Mouse (Mus musculus) heart, embryonic 11.5 days (tissue): ENCODE data around the gene Cd4. TPM values are rescaled to one million over a fixed set of nuclear protein-coding genes. Genes with fewer than 3 reads are reported as not detected.

Experiments used
- ATAC-seq: fragments of 200-750 bp; cut with Nextera tagmentation; replicated peaks from 2 replicates; pipeline ENCODE4 v1.8.0; 2017; ENCODE audit warnings: moderate library complexity; ENCODE audit not compliant: insufficient number of reproducible peaks, low FRiP score, low TSS enrichment
- H3K27ac ChIP-seq: fragments of 300-500 bp; sonication (generic); 2 replicates; pipeline ENCODE4 v1.5.1; 2014; ENCODE audit warnings: mild to moderate bottlenecking, low read depth, low read length
- H3K27me3 ChIP-seq: fragments of 300-500 bp; sonication (generic); 2 replicates; pipeline ENCODE4 v1.6.1; 2014; ENCODE audit warnings: mild to moderate bottlenecking, low read length, mixed read lengths; ENCODE audit not compliant: control insufficient read depth, insufficient read depth
- H3K36me3 ChIP-seq: fragments of 300-500 bp; sonication (generic); 2 replicates; pipeline ENCODE4 v1.6.1; 2014; ENCODE audit warnings: mild to moderate bottlenecking, low read length, moderate library complexity, mixed read lengths; ENCODE audit not compliant: control insufficient read depth, insufficient read depth
- H3K4me1 ChIP-seq: fragments of 300-500 bp; sonication (generic); 2 replicates; pipeline ENCODE4 v1.6.1; 2014; ENCODE audit warnings: low read length; ENCODE audit not compliant: control insufficient read depth, insufficient read depth
- H3K4me2 ChIP-seq: fragments of 300-500 bp; sonication (generic); 2 replicates; pipeline ENCODE4 v1.6.1; 2014; ENCODE audit warnings: mild to moderate bottlenecking, moderate library complexity
- H3K4me3 ChIP-seq: fragments of 300-500 bp; sonication (generic); 2 replicates; pipeline ENCODE4 v1.5.1; 2014; ENCODE audit warnings: low read depth, low read length
- H3K9ac ChIP-seq: fragments of 300-500 bp; sonication (generic); 2 replicates; pipeline ENCODE4 v1.6.1; 2014; ENCODE audit warnings: mild to moderate bottlenecking, low read depth, low read length, moderate library complexity
- H3K9me3 ChIP-seq: fragments of 300-500 bp; sonication (generic); replicated peaks from 2 replicates; pipeline ENCODE4 v1.6.1; 2016; ENCODE audit warnings: low read length; ENCODE audit not compliant: control insufficient read depth
- WGBS: fragments of 180-500 bp; shearing (Covaris S2); extraction: QIAGEN DNeasy Blood & Tissue Kit; methylation state at CpG from one replicate; pipeline ENCODE4 v1.1.7; 2014; ENCODE audit not compliant: insufficient replicate concordance; 5-methylcytosine and 5-hydroxymethylcytosine counted together
- polyA plus RNA-seq: library from polyadenylated mRNA; unstranded; fragments of >200 nt; fragmentation: Nextera tagmentation; extraction: Ambion mirVana; gene quantifications from 2 replicates; pipeline ENCODE4 v1.2.1, GENCODE M21; 2014

Gene Cd4
- polyA plus RNA-seq, 1 experiment from 2014 or later: not detected

DNA sequence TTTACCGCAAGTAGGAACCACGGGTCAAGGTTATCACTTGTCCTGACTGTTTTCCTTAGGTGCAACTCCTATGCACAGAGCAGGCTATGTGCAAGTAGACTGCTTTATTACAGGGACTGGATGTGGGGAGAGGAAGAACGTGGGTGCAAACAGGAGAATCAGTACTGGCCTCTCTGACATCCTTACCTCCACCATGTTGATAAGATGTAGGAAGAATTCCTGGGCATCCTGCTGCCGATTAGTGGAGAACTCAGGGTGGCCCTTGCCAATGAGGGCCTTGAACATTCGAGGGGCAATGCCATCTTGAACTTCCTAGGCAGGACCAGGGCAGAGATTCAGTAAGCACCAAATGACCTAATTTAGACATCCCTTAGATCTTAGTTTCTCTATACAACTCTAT lies 67.1 kb downstream of the Cd4 start:
- no peak overlapping the region for H3K9ac ChIP-seq
- no peaks in the 10 kb centered on the region for H3K27me3 ChIP-seq
- no peaks in the 10 kb centered on the region for H3K4me1 ChIP-seq
- no peak overlapping the region for H3K4me3 ChIP-seq
- no peaks in the 10 kb centered on the region for H3K9me3 ChIP-seq
- no peak for ATAC-seq
- H3K27ac ChIP-seq: no peak overlapping the region
- no peak overlapping the region for H3K4me2 ChIP-seq
- 90% methylated on average over 5 of the region's 5 CpGs for WGBS
- peaks cover 67% of the 10 kb centered on the region for H3K36me3 ChIP-seq

- Histone ChIP-seq H3K9ac (no peak overlapping the region), H3K27me3 (no peaks in the 10 kb centered on the region), H3K4me2 (no peak overlapping the region), H3K9me3 (no peaks in the 10 kb centered on the region), H3K4me1 (peaks cover 8% of the 10 kb centered on the region), H3K27ac (no peak overlapping the region), H3K36me3 (peaks cover 53% of the 10 kb centered on the region), H3K4me3 (no peak overlapping the region)
- 87% methylated on average over 8 of the region's 8 CpGs for WGBS
- ATAC-seq: no peak
Observed at GRCm38 (mm10) chr6:124817971-124818370, 70.0 kb downstream of the Cd4 start.

GRCm38 (mm10) chr6:124817563-124817962 lies 70.5 kb downstream of the Cd4 start:
- H3K4me2 ChIP-seq: no peak overlapping the region
- H3K36me3 ChIP-seq: peaks cover 53% of the 10 kb centered on the region
- no peaks in the 10 kb centered on the region for H3K27me3 ChIP-seq
- no peak overlapping the region for H3K4me3 ChIP-seq
- no peaks in the 10 kb centered on the region for H3K9me3 ChIP-seq
- no peak for ATAC-seq
- H3K4me1 ChIP-seq: peaks cover 12% of the 10 kb centered on the region
- H3K9ac ChIP-seq: no peak overlapping the region
- 95% methylated on average over 8 of the region's 8 CpGs for WGBS
- no peak overlapping the region for H3K27ac ChIP-seq

- no peak overlapping the region for H3K9ac ChIP-seq
- no peak overlapping the region for H3K4me2 ChIP-seq
- H3K4me1 ChIP-seq: peaks cover 17% of the 10 kb centered on the region
- H3K36me3 ChIP-seq: peaks cover 54% of the 10 kb centered on the region
- 95% methylated on average over 11 of the region's 11 CpGs for WGBS
- no peak for ATAC-seq
- H3K27me3 ChIP-seq: no peaks in the 10 kb centered on the region
- no peak overlapping the region for H3K27ac ChIP-seq
- H3K4me3 ChIP-seq: no peak overlapping the region
- no peaks in the 10 kb centered on the region for H3K9me3 ChIP-seq
Observed at GRCm38 (mm10) chr6:124817125-124817524, 70.9 kb downstream of the Cd4 start.

DNA sequence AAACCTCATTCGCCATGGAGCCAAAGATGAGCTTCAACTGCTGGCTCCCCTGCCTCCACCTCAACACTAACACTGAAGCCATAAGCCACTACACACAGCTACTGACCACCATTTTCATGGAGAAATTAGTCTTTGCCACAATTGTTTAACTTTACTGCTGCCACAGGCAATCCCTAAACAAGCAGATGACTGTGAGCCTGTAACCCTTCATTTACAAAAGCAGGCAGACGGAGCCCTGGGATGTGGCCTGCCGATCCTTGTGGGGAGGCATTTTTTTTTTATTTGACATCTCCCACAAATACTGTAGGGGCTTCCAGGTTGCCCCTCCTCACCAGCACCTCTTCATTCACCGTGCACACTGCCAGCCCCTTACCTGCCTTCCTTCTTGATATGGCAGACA lies 71.4 kb downstream of the Cd4 start:
- no peak overlapping the region for H3K27ac ChIP-seq
- H3K27me3 ChIP-seq: no peaks in the 10 kb centered on the region
- peaks cover 51% of the 10 kb centered on the region for H3K36me3 ChIP-seq
- H3K9ac ChIP-seq: no peak overlapping the region
- H3K4me3 ChIP-seq: no peak overlapping the region
- 92% methylated on average over 4 of the region's 4 CpGs for WGBS
- no peaks in the 10 kb centered on the region for H3K9me3 ChIP-seq
- peaks cover 19% of the 10 kb centered on the region for H3K4me1 ChIP-seq
- no peak for ATAC-seq
- no peak overlapping the region for H3K4me2 ChIP-seq

GRCm38 (mm10) chr6:124814858-124815774 lies 72.9 kb downstream of the Cd4 start:
- Histone ChIP-seq H3K4me3 (no peak overlapping the region), H3K36me3 (peaks cover 45% of the 10 kb centered on the region), H3K27me3 (no peaks in the 10 kb centered on the region), H3K4me1 (peaks cover 22% of the 10 kb centered on the region), H3K9ac (0 out of 2 replicates have a peak overlapping the region, but pooled peaks have one; percentile 3), H3K9me3 (no peaks in the 10 kb centered on the region), H3K4me2 (no peak overlapping the region), H3K27ac (no peak overlapping the region)
- ATAC-seq: no peak
- WGBS: 79% methylated on average over 9 of the region's 9 CpGs

Other genes with a start within 250 kb of the Cd4 start
- gene Lpcat3, start 225.2 kb downstream of the Cd4 start, polyA plus RNA-seq: 35.5 and 41.1 TPM in 2 replicates
- gene Emg1, start 176.0 kb downstream of the Cd4 start, polyA plus RNA-seq: 139 and 148 TPM in 2 replicates
- gene Phb2, start 175.9 kb downstream of the Cd4 start, polyA plus RNA-seq: 335 and 336 TPM in 2 replicates
- gene Ptpn6, start 149.5 kb downstream of the Cd4 start, polyA plus RNA-seq: 4.8 and 6.9 TPM in 2 replicates
- 352 and 380 TPM in 2 replicates for gene Grcc10, start 146.8 kb downstream of the Cd4 start, polyA plus RNA-seq
- gene Gm45234, start 132.2 kb downstream of the Cd4 start, polyA plus RNA-seq: not detected in 2 replicates
- 7.4 and 9.5 TPM in 2 replicates for gene Atn1, start 131.7 kb downstream of the Cd4 start, polyA plus RNA-seq
- gene Eno2, start 118.5 kb downstream of the Cd4 start, polyA plus RNA-seq: 5.3 TPM in 2 replicates
- gene Lrrc23, start 108.5 kb downstream of the Cd4 start, polyA plus RNA-seq: not detected in 2 replicates
- 4.5 and 6.6 TPM in 2 replicates for gene Spsb2, start 79.6 kb downstream of the Cd4 start, polyA plus RNA-seq
- gene Tpi1, start 73.9 kb downstream of the Cd4 start, polyA plus RNA-seq: 1,419 and 1,543 TPM in 2 replicates
- gene Usp5, start 58.7 kb downstream of the Cd4 start, polyA plus RNA-seq: 87.3 and 98.3 TPM in 2 replicates
- gene Cdca3, start 58.7 kb downstream of the Cd4 start, polyA plus RNA-seq: 137 and 153 TPM in 2 replicates
- 5.4 and 6.6 TPM in 2 replicates for gene Gnb3, start 47.9 kb downstream of the Cd4 start, polyA plus RNA-seq
- gene P3h3, start 30.5 kb downstream of the Cd4 start, polyA plus RNA-seq: 13.8 and 15.8 TPM in 2 replicates
- 0.69 and 0.80 TPM in 2 replicates for gene Gpr162, start 24.2 kb downstream of the Cd4 start, polyA plus RNA-seq
- 1.1 and 1.3 TPM in 2 replicates for gene Lag3, start 23.5 kb upstream of the Cd4 start, polyA plus RNA-seq
- 138 and 158 TPM in 2 replicates for gene Ptms, start 31.9 kb upstream of the Cd4 start, polyA plus RNA-seq
- 326 and 347 TPM in 2 replicates for gene Mlf2, start 43.2 kb upstream of the Cd4 start, polyA plus RNA-seq
- 134 and 142 TPM in 2 replicates for gene Cops7a, start 77.3 kb upstream of the Cd4 start, polyA plus RNA-seq
- 0.41 TPM in 1 of 2 replicates, not detected in the other for gene Pianp, start 108.5 kb upstream of the Cd4 start, polyA plus RNA-seq
- gene Zfp384, start 120.9 kb upstream of the Cd4 start, polyA plus RNA-seq: 7.1 and 9.9 TPM in 2 replicates
- gene Ing4, start 151.5 kb upstream of the Cd4 start, polyA plus RNA-seq: 66.6 and 80.5 TPM in 2 replicates
- gene Acrbp, start 161.5 kb upstream of the Cd4 start, polyA plus RNA-seq: 8.3 TPM in 2 replicates
- gene Lpar5, start 179.7 kb upstream of the Cd4 start, polyA plus RNA-seq: 0.27 TPM in 1 of 2 replicates, not detected in the other
- gene Chd4, start 207.8 kb upstream of the Cd4 start, polyA plus RNA-seq: 64.4 and 67.8 TPM in 2 replicates
- gene Nop2, start 243.7 kb upstream of the Cd4 start, polyA plus RNA-seq: 50.7 and 52.9 TPM in 2 replicates